Mouse (Mus musculus) liver, embryonic 14.5 days (tissue): ENCODE data around the gene Lama5. TPM values are rescaled to one million over a fixed set of nuclear protein-coding genes. Genes with fewer than 3 reads are reported as not detected.

Experiments
- ATAC-seq: fragments of 200-750 bp; cut with Nextera tagmentation; 2 replicates; pipeline ENCODE4 v1.8.0; 2017; ENCODE audit warnings: moderate number of reproducible peaks, mild to moderate bottlenecking, moderate library complexity; ENCODE audit not compliant: insufficient read depth
- DNase-seq, 3 experiments: peaks; one replicate each; pipeline ENCODE4 v3.0.0-alpha.2; 2012 to 2013; ENCODE audit warnings: low read depth in 3 of 3, low spot score in 3 of 3
- H3K27ac ChIP-seq: fragments of 300-500 bp; sonication (generic); 2 replicates; pipeline ENCODE4 v1.5.1; 2014; ENCODE audit warnings: moderate library complexity, mild to moderate bottlenecking, control low read depth, inconsistent platforms
- H3K27me3 ChIP-seq: fragments of 300-500 bp; sonication (generic); 2 replicates; pipeline ENCODE4 v1.6.1; 2014; ENCODE audit warnings: mild to moderate bottlenecking, low read length, moderate library complexity; ENCODE audit not compliant: control insufficient read depth, insufficient read depth
- H3K36me3 ChIP-seq: fragments of 300-500 bp; sonication (generic); replicated peaks from 2 replicates; pipeline ENCODE4 v1.6.1; 2014; ENCODE audit warnings: low read depth; ENCODE audit not compliant: control insufficient read depth, insufficient read depth
- H3K4me1 ChIP-seq, 2 experiments: fragments of 200-500 bp in 1 of 2; fragments of 300-500 bp in 1 of 2; sonication (generic) in 1 of 2; replicated peaks; 2 replicates each; pipeline ENCODE4 v1.6.1; 2012 to 2014; ENCODE audit warnings: antibody characterized with exemption in 1 of 2, inconsistent platforms in 1 of 2, low read length in 1 of 2; ENCODE audit not compliant: control insufficient read depth in 2 of 2, insufficient read depth in 2 of 2
- H3K4me2 ChIP-seq: fragments of 300-500 bp; sonication (generic); 2 replicates; pipeline ENCODE4 v1.6.1; 2014; ENCODE audit warnings: low read depth, mild to moderate bottlenecking, control low read depth, moderate library complexity
- H3K4me3 ChIP-seq, 2 experiments: fragments of 200-500 bp in 1 of 2; fragments of 300-500 bp in 1 of 2; sonication (generic) in 1 of 2; 2 replicates each; pipeline ENCODE4 v1.5.1; 2012 to 2014; ENCODE audit warnings: low read depth in 2 of 2, low read length in 2 of 2, mild to moderate bottlenecking in 2 of 2, control low read depth in 1 of 2, inconsistent platforms in 1 of 2, moderate library complexity in 1 of 2; ENCODE audit not compliant: insufficient read depth in 1 of 2
- H3K9ac ChIP-seq: fragments of 300-500 bp; sonication (generic); replicated peaks from 2 replicates; pipeline ENCODE4 v1.6.1; 2014; ENCODE audit warnings: mild to moderate bottlenecking, control low read depth, moderate library complexity
- H3K9me3 ChIP-seq: fragments of 300-500 bp; sonication (generic); 2 replicates; pipeline ENCODE4 v1.6.1; 2016; ENCODE audit warnings: low read length, mixed read lengths; ENCODE audit not compliant: control insufficient read depth
- CTCF ChIP-seq: IDR thresholded peaks from 2 replicates; pipeline ENCODE4 v1.5.1; 2016; ENCODE audit warnings: antibody characterized with exemption, low read depth, control low read depth
- EP300 ChIP-seq: IDR thresholded peaks from 2 replicates; pipeline ENCODE4 v1.6.1; 2016; ENCODE audit warnings: antibody characterized with exemption, low read depth
- whole genome bisulfite sequencing: fragments of 180-500 bp; shearing (Covaris S2); extraction: QIAGEN DNeasy Blood & Tissue Kit; methylation state at CpG from one replicate; pipeline ENCODE4 v1.1.7; 2014; ENCODE audit not compliant: insufficient replicate concordance; 5-methylcytosine and 5-hydroxymethylcytosine counted together
- polyA plus RNA-seq, 2 experiments: library from polyadenylated mRNA; depleted of rRNA in 1 of 2; stranded (reverse) in 1 of 2; unstranded in 1 of 2; fragments of >200 nt; fragmentation: Nextera tagmentation in 1 of 2; extraction: Ambion mirVana in 1 of 2; gene quantifications; 2 replicates each; pipeline versions ENCODE4 v1.2.1 to v1.2.3; 2012 to 2014

Lama5 gene
- polyA plus RNA-seq, 2 experiments: 1.9 to 2.7 TPM

- WGBS: 44% methylated on average over 6 of the region's 6 CpGs
- 0 out of 2 replicates have a peak, but pooled peaks have one; percentile 14 for ATAC-seq
- Histone ChIP-seq H3K9ac (no peak overlapping the region), H3K4me1 (no peaks in the 10 kb centered on the region), H3K27me3 (no peaks in the 10 kb centered on the region), H3K27ac (no peak overlapping the region), H3K9me3 (no peaks in the 10 kb centered on the region), H3K4me3 (no peak overlapping the region), H3K36me3 (no peaks in the 10 kb centered on the region), H3K4me2 (no peak overlapping the region)
- TF ChIP-seq EP300 (no peak), CTCF (no peak)
- no peak for DNase-seq
These were observed 9.7 kb downstream of the Lama5 start for GRCm38 (mm10) chr2:180215951-180216350.

DNA sequence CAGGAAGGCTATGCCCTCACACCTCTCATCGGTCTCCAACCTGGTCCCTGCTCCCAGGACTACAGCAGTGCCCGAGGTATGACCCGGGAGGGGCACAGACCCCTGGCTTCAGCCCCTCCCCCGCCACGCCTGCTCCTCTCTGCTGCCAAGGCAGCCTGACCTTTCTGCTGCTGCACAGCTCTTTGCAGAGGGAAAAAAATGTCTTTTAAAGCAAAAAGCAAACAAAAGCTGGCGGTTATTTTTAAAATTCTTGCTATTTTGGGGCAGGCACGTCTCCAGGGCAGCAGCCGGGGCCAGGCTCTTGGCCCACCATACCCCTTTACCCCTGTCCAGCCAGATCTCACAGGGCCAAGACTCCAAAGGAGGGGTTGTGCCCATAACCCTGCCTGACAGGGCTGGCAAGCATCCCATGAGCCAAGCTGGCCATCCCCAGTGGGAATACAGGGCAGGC is 10.6 kb downstream of the Lama5 start:
- H3K4me2 ChIP-seq: no peak overlapping the region
- DNase-seq: no peak
- no peaks in the 10 kb centered on the region for H3K4me1 ChIP-seq
- H3K36me3 ChIP-seq: no peaks in the 10 kb centered on the region
- H3K9ac ChIP-seq: no peak overlapping the region
- no peaks in the 10 kb centered on the region for H3K9me3 ChIP-seq
- no peaks in the 10 kb centered on the region for H3K27me3 ChIP-seq
- TF ChIP-seq CTCF (no peak), EP300 (no peak)
- 59% methylated on average over 8 of the region's 8 CpGs for WGBS
- ATAC-seq: no peak
- no peak overlapping the region for H3K27ac ChIP-seq
- no peak overlapping the region for H3K4me3 ChIP-seq

DNA sequence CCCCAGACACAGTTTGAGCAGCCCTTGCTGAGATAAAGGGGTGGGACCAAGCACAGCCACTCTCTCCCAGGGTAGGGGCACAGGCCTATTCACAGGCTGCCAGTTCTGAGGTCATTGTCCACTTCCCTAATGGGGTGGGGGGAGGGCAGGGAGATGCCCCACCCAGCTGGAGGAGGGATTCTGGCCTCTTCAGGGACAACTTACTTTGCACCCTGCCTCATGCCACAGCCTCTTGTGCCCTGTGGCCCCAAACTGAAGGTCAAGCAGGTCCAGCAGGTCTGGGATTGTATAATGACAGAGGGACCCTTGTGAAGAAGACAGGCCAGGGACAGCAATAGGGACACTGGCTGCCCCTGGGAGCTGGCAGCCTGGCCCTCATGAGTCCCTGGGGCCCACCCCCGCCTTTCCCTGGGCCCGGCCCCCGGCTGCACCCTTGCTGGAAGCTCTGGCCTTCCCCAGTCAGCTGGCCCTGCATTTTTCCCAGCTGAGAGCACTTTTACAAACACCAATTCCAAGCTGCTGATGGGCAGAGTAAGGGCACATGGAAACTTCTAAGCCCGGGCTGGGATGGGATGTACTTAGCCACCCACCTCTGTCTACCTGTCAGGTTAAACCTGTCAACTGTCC is 11.2 kb downstream of the Lama5 start:
- no peaks in the 10 kb centered on the region for H3K27me3 ChIP-seq
- H3K4me3 ChIP-seq: no peak overlapping the region
- WGBS: 77% methylated on average over 4 of the region's 4 CpGs
- H3K4me2 ChIP-seq: no peak overlapping the region
- no peaks in the 10 kb centered on the region for H3K36me3 ChIP-seq
- H3K4me1 ChIP-seq: no peaks in the 10 kb centered on the region
- no peak for DNase-seq
- no peak overlapping the region for H3K9ac ChIP-seq
- no peak for ATAC-seq
- H3K9me3 ChIP-seq: no peaks in the 10 kb centered on the region
- H3K27ac ChIP-seq: no peak overlapping the region
- TF ChIP-seq CTCF: no peak
- TF ChIP-seq EP300: no peak

DNA sequence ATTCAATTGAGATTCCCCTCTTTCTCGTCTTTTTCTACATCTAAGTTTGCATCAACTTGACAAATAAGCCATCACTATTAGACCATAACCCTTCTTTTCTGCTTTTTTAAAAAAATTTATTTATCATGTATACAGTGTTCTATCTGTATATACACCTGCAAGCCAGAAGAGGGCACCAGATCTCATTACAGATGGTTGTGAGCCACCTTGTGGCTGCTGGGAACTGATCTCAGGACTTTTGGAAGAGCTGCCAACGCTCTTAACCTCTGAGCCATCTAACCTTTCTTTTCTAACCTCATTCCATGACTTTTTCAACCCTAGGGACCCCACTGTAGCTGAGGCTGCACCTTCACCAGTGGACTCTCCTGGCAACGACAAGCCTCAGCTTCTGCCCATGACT is 13.4 kb downstream of the Lama5 start:
- ATAC-seq (no peak), DNase-seq (no peak)
- H3K4me2 ChIP-seq: no peak overlapping the region
- no peaks in the 10 kb centered on the region for H3K27me3 ChIP-seq
- H3K9me3 ChIP-seq: no peaks in the 10 kb centered on the region
- no peak overlapping the region for H3K9ac ChIP-seq
- H3K27ac ChIP-seq: no peak overlapping the region
- no peaks in the 10 kb centered on the region for H3K36me3 ChIP-seq
- H3K4me1 ChIP-seq: no peaks in the 10 kb centered on the region
- H3K4me3 ChIP-seq: no peak overlapping the region
- WGBS: 75% methylated on average over 3 of the region's 3 CpGs
- TF ChIP-seq EP300: no peak
- peak; percentile 37; the same call in 1 of the 2 replicates for TF ChIP-seq CTCF

DNA sequence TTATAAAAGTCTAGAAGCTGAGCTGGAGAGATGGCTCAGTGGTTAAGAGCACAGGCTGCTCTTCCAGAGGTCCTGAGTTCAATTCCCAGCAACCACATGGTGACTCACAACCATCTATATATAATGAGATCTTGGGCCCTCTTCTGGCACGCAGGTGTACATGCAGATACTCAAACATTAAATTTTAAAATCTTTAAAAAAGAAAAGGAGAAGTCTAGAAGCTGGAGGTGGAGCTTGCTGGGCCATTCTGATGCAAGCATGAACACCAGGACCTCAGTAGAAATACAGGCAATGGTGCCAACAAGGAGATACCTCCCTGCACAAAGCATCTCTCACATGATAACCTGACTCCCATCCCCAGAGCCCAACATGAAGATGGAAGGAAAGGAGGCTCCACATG is 16.7 kb downstream of the Lama5 start:
- Histone ChIP-seq H3K4me2 (no peak overlapping the region), H3K4me3 (no peak overlapping the region), H3K36me3 (no peaks in the 10 kb centered on the region), H3K4me1 (no peaks in the 10 kb centered on the region), H3K27ac (no peak overlapping the region), H3K27me3 (no peaks in the 10 kb centered on the region), H3K9ac (no peak overlapping the region), H3K9me3 (no peaks in the 10 kb centered on the region)
- no peak for ATAC-seq
- 38% methylated on average over 1 of the region's 1 CpGs for WGBS
- TF ChIP-seq CTCF (no peak), EP300 (no peak)
- no peak for DNase-seq
